Mouse (Mus musculus) erythroblast, embryonic 14.5 days (primary cell): ENCODE results near the gene Armc2.

Experiments used
- GATA1 ChIP-seq: IDR thresholded peaks from 2 replicates; pipeline ENCODE4 v1.6.1; 2012; ENCODE audit warnings: low read length, inconsistent platforms, mixed read lengths
- TAL1 ChIP-seq: IDR thresholded peaks from 3 replicates; pipeline ENCODE4 v1.6.1; 2012; ENCODE audit warnings: low read length, inconsistent platforms, mixed read lengths

DNA sequence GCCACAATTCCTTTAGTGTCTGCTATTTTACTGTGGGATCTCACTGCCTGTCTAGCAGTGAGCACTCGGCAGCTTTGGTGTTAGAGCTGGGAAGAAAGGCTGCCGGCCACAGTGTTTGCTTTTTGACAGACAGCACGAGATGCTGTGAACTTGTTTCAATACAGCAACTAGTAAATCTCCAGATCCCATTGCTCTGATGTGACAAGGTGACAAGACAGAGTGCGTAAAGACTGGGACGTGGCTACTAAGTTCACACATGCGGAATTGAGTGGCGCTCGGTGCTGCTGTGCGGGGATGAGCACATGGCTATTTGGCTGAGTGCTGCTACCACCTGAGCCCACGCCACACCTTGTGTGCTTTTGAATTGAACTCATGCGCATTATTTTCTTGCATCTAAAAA lies 110.8 kb downstream of the Armc2 start:
- TF ChIP-seq GATA1 = no peak
- no peak for TF ChIP-seq TAL1
